Mouse (Mus musculus) R1 (cell line): Measurements from ENCODE around the gene Cux1.
"Not testable (repeated sequence)": the region's sequence is repeated elsewhere in the genome, so short reads cannot be mapped to it uniquely, and the experiment has no call there.

ENCODE experiments used
- DNase-seq: peaks from one replicate; pipeline ENCODE4 v3.0.0-alpha.2; 2018; ENCODE audit warnings: low read depth, low spot score

Gene Cux1

GRCm38 (mm10) chr5:136248441-136248840 is 318.8 kb downstream of the Cux1 start:
- DNase-seq = no peak

GRCm38 (mm10) chr5:136246452-136246838 is 320.8 kb downstream of the Cux1 start, which contains the start of gene Sh2b2:
Gene Sh2b2 (minus strand): TSS chr5:136246556.
- no peak for DNase-seq

GRCm38 (mm10) chr5:136245541-136246451 is 321.5 kb downstream of the Cux1 start:
- DNase-seq = no peak

- DNase-seq = peak; percentile 86
These were observed 322.3 kb downstream of the Cux1 start for GRCm38 (mm10) chr5:136244762-136245540.

GRCm38 (mm10) chr5:136243851-136244761 is 323.2 kb downstream of the Cux1 start:
- DNase-seq = peak; percentile 46

GRCm38 (mm10) chr5:136241161-136241560 is 326.1 kb downstream of the Cux1 start:
- DNase-seq = no peak

GRCm38 (mm10) chr5:136240381-136240780 is 326.9 kb downstream of the Cux1 start:
- no peak for DNase-seq

GRCm38 (mm10) chr5:136237607-136238006 is 329.7 kb downstream of the Cux1 start:
- DNase-seq = no peak

- DNase-seq = no peak
These were observed 330.7 kb downstream of the Cux1 start for GRCm38 (mm10) chr5:136236611-136237010.

GRCm38 (mm10) chr5:136230348-136231035 is 336.8 kb downstream of the Cux1 start:
- no peak for DNase-seq

GRCm38 (mm10) chr5:136226246-136226876 is 340.9 kb downstream of the Cux1 start:
- DNase-seq = no peak

GRCm38 (mm10) chr5:136218585-136218984 is 348.7 kb downstream of the Cux1 start:
- no peak for DNase-seq

- no peak for DNase-seq
These were observed 349.3 kb downstream of the Cux1 start for GRCm38 (mm10) chr5:136217932-136218381.

- no peak for DNase-seq
These were observed 350.2 kb downstream of the Cux1 start for GRCm38 (mm10) chr5:136217004-136217665.

- no peak for DNase-seq
These were observed 351.3 kb downstream of the Cux1 start for GRCm38 (mm10) chr5:136215958-136216357.

GRCm38 (mm10) chr5:136215211-136215610 is 352.1 kb downstream of the Cux1 start:
- peak; percentile 66 for DNase-seq

GRCm38 (mm10) chr5:136213716-136214115 is 353.6 kb downstream of the Cux1 start:
- DNase-seq = no peak

GRCm38 (mm10) chr5:136212716-136213115 is 354.6 kb downstream of the Cux1 start:
- DNase-seq = no peak

- not testable (repeated sequence) for DNase-seq
These were observed 355.8 kb downstream of the Cux1 start for GRCm38 (mm10) chr5:136211341-136212102.
